Mouse (Mus musculus) bone marrow macrophage, adult 2 months (primary cell): ENCODE measurements around the gene Hist1h2ak.

Experiments used
- CTCF ChIP-seq: IDR thresholded peaks from 2 replicates; pipeline ENCODE4 v1.5.1; 2012; ENCODE audit warnings: low read depth, mild to moderate bottlenecking, low read length, moderate library complexity
- POLR2A ChIP-seq: IDR thresholded peaks from 2 replicates; pipeline ENCODE4 v1.6.1; 2012; ENCODE audit warnings: mild to moderate bottlenecking, low read depth, low read length, borderline replicate concordance

DNA sequence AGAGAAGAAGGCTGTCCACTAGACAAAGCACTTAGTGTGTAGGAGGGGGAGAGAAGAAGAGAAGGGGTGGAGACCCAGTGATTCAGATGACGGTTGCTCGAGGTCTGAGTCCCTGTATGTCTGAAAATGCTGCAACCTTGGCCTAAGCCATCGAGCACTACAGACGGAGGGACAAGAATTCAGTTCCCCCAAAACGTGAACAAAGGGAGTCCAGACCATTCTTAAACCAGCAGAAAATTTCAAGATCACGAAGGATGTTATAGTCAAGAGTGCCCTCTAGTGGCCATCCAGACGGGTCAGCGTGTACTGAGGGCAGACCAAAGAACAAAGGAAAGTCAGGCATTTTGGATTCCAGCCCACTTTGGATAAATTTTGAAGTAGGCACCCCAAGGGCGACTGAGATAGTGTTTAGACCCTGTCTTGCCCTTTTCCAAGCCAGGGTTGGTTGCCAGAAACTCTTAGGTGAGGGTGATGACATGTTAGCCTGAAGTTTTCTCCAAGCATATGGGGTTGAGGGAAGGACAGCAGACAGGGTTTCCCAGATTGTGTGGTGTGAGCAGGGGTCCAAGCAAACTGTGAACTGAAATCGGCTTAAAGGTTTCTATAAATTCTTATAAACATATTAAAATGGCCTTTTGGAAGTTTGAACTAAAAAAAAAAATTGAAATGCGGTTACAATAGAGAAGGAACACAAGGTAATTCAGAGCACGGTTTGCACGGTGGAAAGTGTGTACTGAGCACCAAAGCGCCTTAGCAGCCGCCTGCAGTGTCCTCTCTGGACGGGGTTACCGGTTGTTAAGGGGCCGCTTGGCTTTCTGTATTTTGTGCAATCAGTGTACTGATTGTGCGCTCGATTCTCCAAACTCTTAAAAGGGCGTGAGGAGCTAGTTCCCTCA is 19.4 kb downstream of the Hist1h2ak start:
- TF ChIP-seq CTCF (peak; percentile 61), POLR2A (no peak)
